ENCODE assay signal across 15 mouse cellular contexts in genomic region chr5:106705162-106705561, GRCm38 (mm10). TPM values are rescaled to one million over a fixed set of nuclear protein-coding genes. Genes with fewer than 3 reads are reported as not detected.
A peak's percentile ranks its signal among the peaks of the same experiment; 100 is the strongest.
DNase-seq lines count a peak whose midpoint lies in the region; ATAC-seq lines count a peak whose summit lies in the region.
"Had no signal": no experiment of that assay in that cellular context is flagged by ENCODE, and none has a peak within 500 bp of the region (broad histone marks: within the 10 kb centered on the region; RNA-seq: fewer than 3 reads in every experiment).

No protein-coding gene starts in this region.

- peak; percentile 70 for ATAC-seq in common myeloid progenitor, adult 5-6 weeks (replicated peaks; ENCODE audit: low read depth, poor library complexity, severe bottlenecking)
- ATAC-seq in liver, embryonic 13.5 days (ENCODE audit: low read depth), result peak; percentile 81
- ATAC-seq in midbrain, embryonic 14.5 days (ENCODE audit: low FRiP score, low TSS enrichment), result no peak
- ATAC-seq: hindbrain, embryonic 16.5 days; lung, postnatal 0 days; midbrain, embryonic 15.5 days had no signal

- peaks cover 64% of the 10 kb centered on the region for H3K4me1 ChIP-seq in liver, embryonic 13.5 days (replicated peaks)
- no peaks in the 10 kb centered on the region for H3K4me1 ChIP-seq in midbrain, embryonic 14.5 days (ENCODE audit: control insufficient read depth, insufficient read depth, low read length)
- H3K4me1 ChIP-seq: midbrain, embryonic 15.5 days; neural tube, embryonic 13.5 days had no signal

- no peaks in the 10 kb centered on the region for H3K36me3 ChIP-seq in liver, embryonic 13.5 days
- no peaks in the 10 kb centered on the region for H3K36me3 ChIP-seq in midbrain, embryonic 14.5 days (ENCODE audit: control insufficient read depth, insufficient read depth, low read length)
- H3K36me3 ChIP-seq: limb, embryonic 10.5 days; midbrain, embryonic 15.5 days; neural tube, embryonic 13.5 days had no signal

- peak overlapping the region; percentile 84 for H3K27ac ChIP-seq in liver, embryonic 13.5 days
- H3K27ac ChIP-seq in midbrain, embryonic 14.5 days (replicated peaks; ENCODE audit: low read depth, low read length), result no peak overlapping the region
- H3K27ac ChIP-seq: limb, embryonic 10.5 days; midbrain, embryonic 15.5 days; neural tube, embryonic 13.5 days had no signal

- H3K4me2 ChIP-seq in liver, embryonic 13.5 days, result peak overlapping the region; percentile 58
- H3K4me2 ChIP-seq in midbrain, embryonic 14.5 days (ENCODE audit: low read length), result no peak overlapping the region
- H3K4me2 ChIP-seq: midbrain, embryonic 15.5 days; neural tube, embryonic 13.5 days had no signal

- no peak overlapping the region for H3K4me3 ChIP-seq in liver, embryonic 13.5 days (replicated peaks)
- no peak overlapping the region for H3K4me3 ChIP-seq in midbrain, embryonic 14.5 days (replicated peaks; ENCODE audit: low read depth, low read length)
- H3K4me3 ChIP-seq: limb, embryonic 10.5 days; midbrain, embryonic 15.5 days; neural tube, embryonic 13.5 days had no signal

- no peaks in the 10 kb centered on the region for H3K27me3 ChIP-seq in liver, embryonic 13.5 days
- H3K27me3 ChIP-seq in midbrain, embryonic 14.5 days (ENCODE audit: control insufficient read depth, insufficient read depth, low read length), result no peaks in the 10 kb centered on the region
- H3K27me3 ChIP-seq: midbrain, embryonic 15.5 days; neural tube, embryonic 13.5 days had no signal

- DNase-seq in ovary, adult 18-20 months (ENCODE audit: low spot score), result peak; percentile 47
- DNase-seq in ovary, postnatal 14 days (ENCODE audit: low spot score), result no peak
- DNase-seq in liver, embryonic 13.5 days, result peak; percentile 68
- peak; percentile 72 to 73 for DNase-seq in spleen, postnatal 4 days (ENCODE audit: low spot score in 2 of 2)
- no peak for DNase-seq in midbrain, embryonic 14.5 days
- no peak for DNase-seq in urinary bladder, postnatal 36 days (ENCODE audit: low spot score in 2 of 2)
- DNase-seq: adrenal gland, adult 8-10 months; cerebellum, adult 9-11 months; thymus, postnatal 4 days had no signal

- WGBS in liver, embryonic 13.5 days (ENCODE audit: insufficient replicate concordance), result 23% methylated on average over 5 of the region's 5 CpGs
- WGBS in midbrain, embryonic 14.5 days, result 84% methylated on average over 5 of the region's 5 CpGs

- peak overlapping the region; percentile 44; the same call in 1 of the 2 replicates for H3K9ac ChIP-seq in liver, embryonic 13.5 days
- H3K9ac ChIP-seq in midbrain, embryonic 14.5 days (replicated peaks; ENCODE audit: low read length), result no peak overlapping the region
- H3K9ac ChIP-seq: midbrain, embryonic 15.5 days; neural tube, embryonic 13.5 days had no signal

- no peaks in the 10 kb centered on the region for H3K9me3 ChIP-seq in liver, embryonic 13.5 days (replicated peaks)
- no peaks in the 10 kb centered on the region for H3K9me3 ChIP-seq in midbrain, embryonic 14.5 days (ENCODE audit: control insufficient read depth, low read length)
- H3K9me3 ChIP-seq: limb, embryonic 10.5 days; midbrain, embryonic 15.5 days had no signal

RNA-seq across cellular contexts. Expression of gene Zfp644, which starts 8.1 kb away (rescaled TPM):
- 98.8 and 105 TPM in 2 replicates for total RNA-seq in common myeloid progenitor, adult 5-6 weeks (2017)
- 18.4 and 24.6 TPM in 2 replicates for polyA plus RNA-seq in liver, embryonic 13.5 days (2015; fragmentation: Nextera tagmentation; extraction: Ambion mirVana)
- 114 and 116 TPM in 2 replicates for polyA plus RNA-seq in midbrain, embryonic 14.5 days (2014; fragmentation: Nextera tagmentation; extraction: Ambion mirVana)

Comparison
In these comparisons a context has a peak if more than half of its experiments do, and no peak if none do; other contexts are left out.
1. DNase-seq: peak in ovary, adult 18-20 months (single experiment), liver, embryonic 13.5 days (single experiment) and spleen, postnatal 4 days (2 of 2); none in ovary, postnatal 14 days (single experiment), midbrain, embryonic 14.5 days (single experiment) and urinary bladder, postnatal 36 days (0 of 2).